Mouse (Mus musculus) gonadal fat pad, adult 2 months (tissue): ENCODE measurements around the gene Cxcr5. TPM values are rescaled to one million over a fixed set of nuclear protein-coding genes. Genes with fewer than 3 reads are reported as not detected.

Source experiments
- DNase-seq: peaks from one replicate; pipeline ENCODE4 v3.0.0-alpha.2; 2012; ENCODE audit warnings: low read depth
- polyA plus RNA-seq: library from polyadenylated mRNA; depleted of rRNA; stranded (reverse); fragments of >200 nt; gene quantifications from 2 replicates; pipeline ENCODE4 v1.2.3, GENCODE M21; 2012

Gene Cxcr5
- polyA plus RNA-seq, 1 experiment = 1.2 TPM

- no peak for DNase-seq
Measured at GRCm38 (mm10) chr9:44509487-44510354, 52.0 kb downstream of the Cxcr5 start.

DNA sequence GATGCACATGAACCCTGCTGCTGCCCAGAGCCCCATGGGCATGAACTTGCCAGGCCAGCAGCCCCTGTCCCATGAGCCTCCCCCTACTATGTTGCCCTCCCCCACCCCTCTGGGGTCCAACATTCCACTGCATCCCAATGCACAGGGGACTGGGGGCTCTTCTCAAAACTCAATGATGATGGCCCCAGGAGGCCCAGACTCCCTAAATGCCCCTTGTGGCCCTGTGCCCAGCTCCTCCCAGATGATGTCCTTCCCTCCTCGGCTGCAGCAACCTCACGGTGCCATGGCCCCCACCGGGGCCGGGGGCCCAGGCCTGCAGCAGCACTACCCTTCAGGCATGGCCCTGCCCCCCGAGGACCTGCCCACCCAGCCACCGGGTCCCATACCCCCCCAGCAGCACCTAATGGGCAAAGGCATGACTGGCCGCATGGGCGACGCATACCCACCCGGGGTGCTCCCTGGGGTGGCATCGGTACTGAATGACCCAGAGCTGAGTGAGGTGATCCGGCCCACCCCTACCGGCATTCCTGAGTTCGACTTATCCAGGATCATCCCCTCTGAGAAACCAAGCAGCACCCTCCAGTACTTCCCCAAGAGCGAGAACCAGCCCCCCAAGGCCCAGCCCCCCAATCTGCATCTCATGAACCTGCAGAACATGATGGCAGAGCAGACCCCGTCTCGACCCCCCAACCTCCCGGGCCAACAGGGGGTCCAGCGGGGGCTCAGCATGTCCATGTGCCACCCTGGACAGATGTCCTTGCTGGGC lies 52.8 kb downstream of the Cxcr5 start:
- no peak for DNase-seq

DNA sequence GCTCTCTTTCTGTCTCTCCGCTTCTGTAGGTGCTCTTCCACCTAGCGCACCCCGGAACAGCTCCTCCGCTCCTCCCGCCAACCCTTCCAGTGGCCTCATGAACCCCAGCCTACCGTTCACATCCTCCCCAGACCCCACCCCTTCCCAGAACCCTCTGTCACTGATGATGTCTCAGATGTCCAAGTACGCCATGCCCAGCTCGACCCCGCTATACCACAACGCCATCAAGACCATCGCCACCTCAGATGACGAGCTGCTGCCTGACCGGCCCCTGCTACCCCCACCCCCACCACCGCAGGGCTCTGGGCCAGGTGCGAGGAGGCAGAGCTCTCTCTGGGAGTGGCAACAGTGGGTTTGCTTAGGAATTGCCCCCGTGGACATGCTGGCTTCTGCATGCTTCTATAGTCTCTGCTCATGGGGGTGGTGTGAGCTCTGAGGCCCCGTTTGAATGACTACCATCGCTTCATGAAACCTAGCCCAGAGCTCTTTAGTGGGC lies 53.5 kb downstream of the Cxcr5 start:
- DNase-seq = no peak

DNA sequence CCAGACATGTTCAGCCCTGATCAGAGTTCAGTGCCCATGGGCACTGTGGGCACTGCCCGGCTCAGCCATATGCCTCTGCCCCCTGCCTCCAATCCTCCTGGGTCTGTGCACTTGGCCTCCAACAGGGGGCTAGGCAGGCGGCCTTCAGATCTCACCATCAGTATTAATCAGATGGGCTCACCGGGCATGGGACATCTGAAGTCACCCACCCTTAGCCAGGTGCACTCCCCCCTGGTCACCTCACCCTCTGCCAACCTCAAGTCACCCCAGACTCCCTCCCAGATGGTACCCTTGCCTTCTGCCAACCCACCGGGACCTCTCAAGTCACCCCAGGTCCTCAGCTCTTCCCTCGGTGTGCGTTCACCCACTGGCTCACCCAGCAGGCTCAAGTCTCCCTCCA lies 54.3 kb downstream of the Cxcr5 start:
- no peak for DNase-seq

DNA sequence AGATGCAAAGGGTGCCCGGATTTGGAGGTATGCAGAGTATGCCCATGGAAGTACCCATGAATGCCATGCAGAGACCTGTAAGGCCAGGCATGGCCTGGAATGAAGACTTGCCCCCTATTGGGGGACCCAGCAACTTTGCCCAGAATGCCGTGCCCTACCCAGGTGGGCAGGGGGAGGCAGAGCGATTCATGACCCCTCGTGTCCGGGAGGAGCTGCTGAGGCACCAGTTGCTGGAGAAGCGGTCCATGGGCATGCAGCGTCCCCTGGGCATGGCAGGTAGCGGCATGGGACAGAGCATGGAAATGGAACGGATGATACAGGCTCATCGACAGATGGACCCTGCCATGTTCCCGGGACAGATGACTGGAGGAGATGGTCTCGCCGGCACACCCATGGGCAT lies 55.1 kb downstream of the Cxcr5 start:
- no peak for DNase-seq

DNA sequence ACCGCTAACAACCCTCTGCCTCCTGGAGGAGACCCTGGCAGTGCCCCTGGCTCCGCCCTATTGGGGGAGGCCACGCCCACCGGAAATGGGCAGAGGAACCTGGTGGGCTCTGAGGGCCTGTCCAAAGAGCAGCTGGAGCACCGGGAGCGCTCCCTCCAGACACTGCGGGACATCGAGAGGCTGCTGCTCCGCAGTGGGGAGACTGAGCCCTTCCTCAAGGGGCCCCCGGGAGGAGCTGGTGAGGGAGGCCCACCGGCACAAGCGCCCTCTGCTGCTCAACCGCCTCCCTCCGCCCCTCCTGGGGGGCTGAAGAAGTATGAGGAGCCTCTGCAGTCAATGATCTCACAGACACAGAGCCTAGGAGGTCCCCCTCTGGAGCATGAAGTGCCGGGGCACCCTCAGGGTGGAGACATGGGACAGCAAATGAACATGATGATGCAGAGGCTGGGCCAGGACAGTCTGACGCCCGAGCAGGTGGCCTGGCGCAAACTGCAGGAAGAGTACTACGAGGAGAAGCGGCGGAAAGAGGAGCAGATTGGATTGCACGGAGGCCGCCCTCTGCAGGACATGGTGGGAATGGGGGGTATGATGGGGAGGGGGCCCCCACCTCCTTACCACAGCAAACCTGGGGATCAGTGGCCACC lies 55.7 kb downstream of the Cxcr5 start:
- DNase-seq = no peak

- DNase-seq = no peak
Measured at GRCm38 (mm10) chr9:44504893-44505823, 56.5 kb downstream of the Cxcr5 start.

- no peak for DNase-seq
Measured at GRCm38 (mm10) chr9:44502006-44502405, 59.7 kb downstream of the Cxcr5 start.

DNA sequence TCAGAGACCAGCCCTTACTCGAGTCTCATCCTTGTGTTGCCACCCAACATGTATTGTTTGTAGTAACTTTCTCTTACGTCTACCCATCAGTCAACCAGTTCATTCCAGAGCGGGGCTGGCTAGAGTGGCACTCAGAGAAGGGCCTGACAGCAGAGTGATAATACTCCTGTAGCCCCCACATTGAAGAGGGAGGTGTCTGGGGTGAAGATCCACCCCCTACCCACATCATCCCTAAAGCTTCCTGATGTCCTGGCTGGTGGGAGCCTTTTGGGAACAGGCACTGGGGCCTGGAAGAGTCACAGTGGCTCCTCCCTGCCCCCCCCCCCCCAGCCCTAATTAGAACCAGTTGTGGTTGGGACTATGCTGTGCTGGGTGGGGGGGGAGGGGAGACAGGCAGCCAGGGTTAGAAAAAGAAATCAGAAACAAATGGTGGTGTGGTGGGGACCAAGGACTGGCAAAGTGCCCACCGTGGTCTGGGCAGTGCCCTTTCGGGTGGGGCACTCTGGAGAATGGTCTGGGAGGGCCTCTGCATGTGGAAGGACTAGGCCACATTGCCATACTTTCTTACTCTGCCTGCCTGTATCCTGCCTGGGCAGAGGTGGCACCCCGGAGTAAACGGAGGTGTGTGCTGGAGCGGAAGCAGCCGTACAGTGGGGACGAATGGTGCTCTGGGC lies 60.3 kb downstream of the Cxcr5 start:
- DNase-seq = no peak

- DNase-seq = no peak
Measured at GRCm38 (mm10) chr9:44500638-44501175, 61.0 kb downstream of the Cxcr5 start.

GRCm38 (mm10) chr9:44500163-44500533 lies 61.5 kb downstream of the Cxcr5 start:
- DNase-seq = no peak

GRCm38 (mm10) chr9:44499356-44500162 lies 62.1 kb downstream of the Cxcr5 start:
- DNase-seq = no peak

GRCm38 (mm10) chr9:44498421-44499355 lies 63.0 kb downstream of the Cxcr5 start:
- DNase-seq = no peak

GRCm38 (mm10) chr9:44497624-44498377 lies 63.9 kb downstream of the Cxcr5 start:
- no peak for DNase-seq

DNA sequence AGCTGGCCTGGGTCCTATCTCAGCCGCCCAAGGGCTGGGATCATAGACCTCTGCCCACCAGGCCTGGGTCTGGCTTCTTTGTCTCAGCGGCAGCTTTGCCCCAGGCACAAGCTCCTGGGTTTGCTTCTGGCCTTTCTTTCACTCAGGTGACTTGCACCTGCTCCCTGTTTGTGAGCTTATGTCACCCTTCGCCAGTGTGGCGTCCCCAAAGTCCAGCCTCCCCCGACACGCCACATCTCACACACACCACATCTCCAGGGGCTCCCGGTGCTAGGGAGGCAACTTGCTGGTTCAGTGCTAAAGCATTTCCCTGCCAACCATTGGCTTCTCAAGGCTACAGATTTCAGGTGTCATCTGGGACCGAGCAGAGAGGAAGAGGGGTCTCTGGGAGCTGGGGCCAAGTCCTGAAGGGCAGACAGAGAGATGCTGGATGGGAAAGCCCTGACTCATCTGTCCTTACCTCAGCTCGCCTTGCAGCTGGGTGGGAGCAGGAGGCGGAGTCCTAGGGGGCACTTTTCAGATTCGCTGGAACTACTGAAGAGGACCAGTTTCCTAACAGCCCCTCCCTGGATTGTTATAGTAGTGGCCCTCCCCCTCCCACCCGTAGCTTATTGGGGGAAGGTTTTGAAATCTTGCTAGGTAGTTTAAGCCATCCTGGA lies 64.7 kb downstream of the Cxcr5 start:
- no peak for DNase-seq

- DNase-seq = no peak
Measured at GRCm38 (mm10) chr9:44495810-44496344, 65.8 kb downstream of the Cxcr5 start.
